Mouse (Mus musculus): ENCODE results near the gene Tex38.

Gene Tex38

GRCm38 (mm10) chr4:115780918-115781317 lies at the start of gene Tex38:
TSS of gene Tex38 (minus strand) at chr4:115781018.
- in situ Hi-C loops (cut with MboI, MseI) = no loop called here

GRCm38 (mm10) chr4:115830491-115830890 lies 49.7 kb upstream of the Tex38 start:
- in situ Hi-C loops (cut with MboI, MseI) = loop anchor here in 1 of 2 experiments (5.0 kb wide), 1 partner anchor 43 kb away; no protein-coding TSS in a partner anchor

GRCm38 (mm10) chr4:115828572-115828902 lies 47.7 kb upstream of the Tex38 start:
- in situ Hi-C loops (cut with MboI, MseI) = loop anchor here in 1 of 2 experiments (5.0 kb wide), 1 partner anchor 91 kb away; the partner anchor contains the start of gene Efcab14

- in situ Hi-C loops (cut with MboI, MseI) = loop anchor here in 1 of 2 experiments (5.0 kb wide), 1 partner anchor 91 kb away; the partner anchor contains the start of gene Efcab14
These were observed 47.2 kb upstream of the Tex38 start, which contains the start of gene Mob3c for GRCm38 (mm10) chr4:115827888-115828571. TSS of gene Mob3c (plus strand) at chr4:115828092.

GRCm38 (mm10) chr4:115827535-115827887 lies 46.7 kb upstream of the Tex38 start:
- in situ Hi-C loops (cut with MboI, MseI) = loop anchor here in 1 of 2 experiments (5.0 kb wide), 1 partner anchor 90 kb away; the partner anchor contains the start of gene Efcab14

- in situ Hi-C loops (cut with MboI, MseI) = loop anchor here in 1 of 2 experiments (5.0 kb wide), 1 partner anchor 90 kb away; the partner anchor contains the start of gene Efcab14
These were observed 46.2 kb upstream of the Tex38 start for GRCm38 (mm10) chr4:115827066-115827465.

- in situ Hi-C loops (cut with MboI, MseI) = loop anchor here in 1 of 2 experiments (5.0 kb wide), 1 partner anchor 88 kb away; the partner anchor contains the start of gene Efcab14
These were observed 44.5 kb upstream of the Tex38 start for GRCm38 (mm10) chr4:115825271-115825670.

- in situ Hi-C loops (cut with MboI, MseI) = loop anchor here in 1 of 2 experiments (5.0 kb wide), 1 partner anchor 87 kb away; the partner anchor contains the start of gene Efcab14
These were observed 43.4 kb upstream of the Tex38 start for GRCm38 (mm10) chr4:115824178-115824577.

GRCm38 (mm10) chr4:115821928-115822327 lies 41.1 kb upstream of the Tex38 start:
- in situ Hi-C loops (cut with MboI, MseI) = loop anchor here in 1 of 2 experiments (5.0 kb wide), 1 partner anchor 85 kb away; the partner anchor contains the start of gene Efcab14

GRCm38 (mm10) chr4:115821431-115821830 lies 40.6 kb upstream of the Tex38 start:
- in situ Hi-C loops (cut with MboI, MseI) = loop anchor here in 1 of 2 experiments (5.0 kb wide), 1 partner anchor 84 kb away; the partner anchor contains the start of gene Efcab14

GRCm38 (mm10) chr4:115820944-115821343 lies 40.1 kb upstream of the Tex38 start:
- in situ Hi-C loops (cut with MboI, MseI) = loop anchor here in 1 of 2 experiments (5.0 kb wide), 1 partner anchor 84 kb away; the partner anchor contains the start of gene Efcab14

- in situ Hi-C loops (cut with MboI, MseI) = loop anchor here in 1 of 2 experiments (5.0 kb wide), 1 partner anchor 83 kb away; the partner anchor contains the start of gene Efcab14
These were observed 39.4 kb upstream of the Tex38 start for GRCm38 (mm10) chr4:115820199-115820598.

- in situ Hi-C loops (cut with MboI, MseI) = no loop called here
These were observed 34.8 kb upstream of the Tex38 start for GRCm38 (mm10) chr4:115815606-115816005.

- in situ Hi-C loops (cut with MboI, MseI) = no loop called here
These were observed 31.5 kb upstream of the Tex38 start for GRCm38 (mm10) chr4:115812326-115812725.

GRCm38 (mm10) chr4:115799981-115800380 lies 19.2 kb upstream of the Tex38 start:
- in situ Hi-C loops (cut with MboI, MseI) = no loop called here

GRCm38 (mm10) chr4:115795360-115795759 lies 14.5 kb upstream of the Tex38 start:
- in situ Hi-C loops (cut with MboI, MseI) = no loop called here

- in situ Hi-C loops (cut with MboI, MseI) = no loop called here
These were observed 10.0 kb upstream of the Tex38 start for GRCm38 (mm10) chr4:115790864-115791263.

GRCm38 (mm10) chr4:115785511-115786034 lies 4.8 kb upstream of the Tex38 start:
- in situ Hi-C loops (cut with MboI, MseI) = loop anchor here in 1 of 2 experiments (5.0 kb wide), 1 partner anchor 47 kb away; no protein-coding TSS in a partner anchor

GRCm38 (mm10) chr4:115784769-115785510 lies 4.1 kb upstream of the Tex38 start, which contains the start of gene Atpaf1:
TSS of gene Atpaf1 (plus strand) at chr4:115784812.
- in situ Hi-C loops (cut with MboI, MseI) = loop anchor here in 1 of 2 experiments (5.0 kb wide), 1 partner anchor 47 kb away; no protein-coding TSS in a partner anchor

- in situ Hi-C loops (cut with MboI, MseI) = no loop called here
These were observed 1.4 kb upstream of the Tex38 start for GRCm38 (mm10) chr4:115782026-115782805.

Measured in T-helper 17 cell (primary cell).